Mouse (Mus musculus): ENCODE measurements at regions not wholly inside any gene's neighbourhood (a gene's known extent, or its start where the extent isn't known, plus 50 kb on each side); places are given as distances from the start of the nearest gene placed in this dataset.

DNA sequence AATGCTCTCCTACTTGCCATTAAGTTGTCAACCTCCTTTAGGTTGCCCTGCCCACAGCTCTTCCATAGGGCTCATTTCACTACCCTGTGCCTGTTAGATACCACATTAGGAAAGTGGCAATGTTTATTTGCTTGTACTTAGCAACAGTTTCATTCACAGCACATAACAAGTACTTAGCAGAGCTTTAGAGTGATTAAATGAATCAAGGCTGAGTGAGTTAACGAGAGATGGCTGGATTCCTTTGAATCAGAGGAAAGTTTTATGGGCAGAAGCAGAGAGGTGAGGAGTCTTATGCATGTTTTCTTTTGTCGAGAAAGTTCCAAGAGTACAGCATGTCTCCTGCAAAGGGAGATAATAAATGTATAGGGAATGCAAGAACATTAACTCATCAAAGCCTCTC lies 60.5 kb downstream of the Ptgs2 start:
- no peak for ATAC-seq (replicated peaks; ENCODE audit: poor library complexity, severe bottlenecking)

DNA sequence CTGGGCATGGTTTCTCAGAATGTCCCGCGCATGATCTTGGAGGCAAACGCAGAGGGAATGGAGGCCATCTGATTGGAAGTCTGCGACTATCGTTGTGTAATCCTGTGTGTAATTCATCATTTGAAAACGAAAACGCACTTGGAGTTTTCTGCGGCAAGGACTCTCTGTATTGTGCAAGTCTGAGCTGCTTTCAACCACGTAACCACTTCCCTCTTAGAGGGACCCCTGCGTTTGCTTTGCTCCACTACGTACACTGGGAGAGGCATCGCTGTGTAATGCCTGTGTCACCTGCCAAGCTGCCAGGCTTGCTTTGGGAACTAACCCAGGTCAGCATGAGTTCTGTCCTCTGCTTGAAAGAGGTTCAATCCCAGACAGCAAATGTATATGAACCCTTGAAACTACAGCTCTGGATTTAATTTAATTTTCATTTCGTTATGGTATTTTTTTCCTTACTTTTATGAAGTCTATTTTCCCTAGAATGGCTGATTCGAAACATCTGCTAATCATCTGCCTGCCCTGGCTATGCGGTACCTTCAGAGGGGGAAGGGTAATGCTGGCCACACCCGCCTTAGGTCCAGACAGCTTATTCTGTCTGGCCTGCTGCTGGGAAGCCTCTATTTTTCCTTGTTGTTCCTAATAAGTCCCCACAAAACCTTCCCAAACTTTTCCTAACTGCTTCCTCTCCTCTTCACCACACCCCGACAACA lies 65.2 kb downstream of the Ptgs2 start:
- ATAC-seq (replicated peaks; ENCODE audit: poor library complexity, severe bottlenecking), result peak; percentile 91

DNA sequence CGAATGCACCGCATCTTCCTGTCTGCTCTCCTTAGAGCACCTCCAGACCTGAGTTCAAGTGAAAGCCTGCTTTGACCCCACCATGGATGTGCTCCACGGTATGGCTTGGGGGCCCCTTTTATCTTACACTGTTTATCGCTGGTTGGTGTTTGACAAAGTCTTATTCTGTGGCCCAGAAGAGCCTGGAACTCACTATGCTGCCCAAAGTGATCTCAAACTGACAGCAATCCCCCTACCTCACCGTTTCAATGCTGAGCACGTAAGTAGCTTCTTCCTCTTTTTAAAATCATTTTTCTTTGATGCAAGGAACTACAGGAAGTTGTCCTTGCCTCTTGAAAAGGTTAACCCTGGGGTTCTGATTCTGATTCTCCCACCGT lies 65.8 kb downstream of the Ptgs2 start:
- ATAC-seq (replicated peaks; ENCODE audit: poor library complexity, severe bottlenecking), result peak; percentile 48

DNA sequence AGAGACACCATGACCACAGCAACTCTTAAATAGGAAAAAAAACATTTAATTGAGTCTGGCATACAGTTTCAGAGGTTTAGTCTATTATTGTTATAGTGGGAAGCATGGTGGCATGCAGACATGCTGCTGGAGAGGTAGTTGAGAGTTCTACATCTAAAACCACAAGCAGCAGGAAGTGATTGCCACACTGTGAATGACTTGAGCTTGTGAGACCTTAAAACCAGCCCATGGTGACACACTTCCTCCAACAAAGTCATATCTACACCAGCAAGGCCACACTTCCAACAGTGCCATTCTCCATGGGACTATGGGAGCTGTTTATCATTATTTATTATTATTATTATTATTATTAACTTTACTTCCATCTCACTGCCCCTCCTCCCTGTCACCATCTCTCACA lies 67.3 kb downstream of the Ptgs2 start:
- ATAC-seq (replicated peaks; ENCODE audit: poor library complexity, severe bottlenecking), result peak; percentile 75

DNA sequence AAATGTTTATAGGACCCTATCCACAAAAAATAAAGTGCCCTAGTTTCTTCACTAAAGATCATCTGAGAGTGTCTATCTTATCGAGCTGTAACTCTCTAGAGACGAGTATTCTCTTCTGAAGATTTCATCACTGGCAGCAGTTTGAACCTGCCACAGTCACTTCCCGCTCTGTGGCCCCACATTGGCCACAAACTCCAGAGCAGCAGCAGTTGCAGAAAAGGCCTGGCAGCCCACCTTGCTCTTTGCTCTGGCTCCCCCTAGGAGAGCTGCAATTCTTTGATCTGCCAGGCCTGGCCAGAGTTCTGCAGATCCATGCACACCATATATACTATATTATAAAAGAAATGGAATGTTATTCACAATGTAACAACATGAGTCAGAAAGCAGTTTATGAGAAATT lies 74.4 kb downstream of the Ptgs2 start:
- peak; percentile 100 for ATAC-seq (replicated peaks; ENCODE audit: poor library complexity, severe bottlenecking)

DNA sequence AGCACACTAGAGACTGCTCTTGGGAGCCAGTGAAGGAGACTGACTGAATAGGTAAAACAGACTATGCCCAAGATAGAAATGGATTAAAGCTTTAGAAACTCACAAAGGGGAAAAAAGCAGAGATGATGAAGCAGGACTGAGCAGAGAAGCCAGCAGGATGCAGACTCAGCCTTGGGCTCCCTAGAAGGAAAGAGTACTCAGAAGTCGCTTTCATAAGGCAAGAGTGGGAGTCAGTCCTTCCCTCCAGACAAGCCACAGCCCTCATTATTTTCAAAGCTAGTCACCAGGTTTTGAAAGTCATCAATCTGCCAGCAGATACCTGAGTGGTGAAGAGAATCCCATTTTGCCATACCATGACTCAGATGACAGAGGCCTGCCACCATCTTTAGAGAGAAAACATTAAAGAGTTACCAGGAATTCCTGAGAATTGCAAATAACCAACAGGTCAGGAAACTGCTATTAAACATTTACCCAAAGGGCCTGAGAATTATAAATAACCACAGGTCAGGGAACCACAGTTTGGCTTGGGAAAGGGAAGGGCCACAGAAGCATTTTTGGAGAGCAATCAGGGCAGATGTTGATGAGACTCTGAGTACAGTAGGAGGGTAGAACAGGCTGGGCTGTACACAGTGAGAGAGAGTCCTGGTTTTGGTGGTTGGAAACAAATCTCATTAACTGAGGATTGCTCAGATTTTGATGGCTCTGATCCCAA lies 77.4 kb downstream of the Ptgs2 start:
- no peak for ATAC-seq (replicated peaks; ENCODE audit: poor library complexity, severe bottlenecking)

DNA sequence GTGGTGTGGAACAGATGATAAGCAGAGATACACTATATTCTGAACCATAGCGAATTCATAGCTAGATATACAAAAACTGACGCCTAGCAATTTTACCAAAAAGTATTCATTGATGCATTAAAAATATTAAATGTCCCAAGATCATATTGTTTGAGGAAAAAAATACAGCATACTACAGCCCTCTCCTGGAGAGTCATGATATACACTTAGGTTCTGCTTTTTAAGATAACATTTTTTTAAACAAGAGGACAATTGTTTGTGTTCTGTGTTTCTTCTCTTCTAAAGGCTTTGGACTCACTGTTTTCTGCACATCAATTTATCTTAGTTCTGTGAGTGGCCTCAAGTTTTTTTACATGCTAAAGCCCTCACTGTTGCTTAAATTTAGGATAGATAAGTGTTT lies 102.2 kb downstream of the Ptgs2 start:
- peak; percentile 46; the same call in 1 of the 2 replicates for ATAC-seq (replicated peaks; ENCODE audit: poor library complexity, severe bottlenecking)

DNA sequence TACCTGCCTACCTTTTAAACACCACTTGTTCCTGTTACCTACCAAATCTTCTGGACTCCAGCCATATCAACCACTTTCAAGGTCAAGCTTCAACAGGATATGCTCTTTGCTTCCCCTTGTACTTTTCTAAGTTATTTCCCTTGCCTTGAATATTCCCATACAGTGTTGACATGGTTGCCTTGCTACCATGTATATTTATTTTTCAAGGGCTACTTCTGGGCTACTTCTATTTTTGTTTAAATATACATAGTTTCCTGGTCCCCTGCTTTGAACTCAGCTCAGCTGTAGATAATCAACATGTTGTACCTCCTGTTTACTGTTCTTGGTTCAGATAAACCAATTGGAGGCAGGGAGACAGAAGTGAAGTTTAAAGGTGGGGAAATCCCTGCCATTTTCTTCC lies 106.8 kb upstream of the Pdc start:
- ATAC-seq (replicated peaks; ENCODE audit: poor library complexity, severe bottlenecking), result no peak

DNA sequence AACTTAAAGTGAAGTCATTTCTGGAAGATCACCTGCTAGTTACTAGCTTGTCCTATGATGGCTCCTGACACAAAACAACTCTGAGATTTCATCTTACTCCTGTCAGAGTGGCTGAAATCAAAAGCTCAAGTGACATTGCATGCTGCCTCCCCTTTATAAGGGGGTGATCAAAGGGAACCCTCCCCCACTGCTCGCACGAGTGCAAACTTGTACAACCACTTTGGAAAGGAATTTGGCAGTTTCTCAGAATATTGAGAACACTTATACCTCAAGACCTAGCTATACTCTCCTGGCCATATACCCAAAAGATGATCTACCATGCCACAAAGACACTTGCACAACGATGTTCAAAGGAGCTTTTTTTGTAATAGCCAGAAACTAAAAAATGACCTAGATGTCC lies 102.5 kb upstream of the Pdc start:
- no peak for ATAC-seq (replicated peaks; ENCODE audit: poor library complexity, severe bottlenecking)

DNA sequence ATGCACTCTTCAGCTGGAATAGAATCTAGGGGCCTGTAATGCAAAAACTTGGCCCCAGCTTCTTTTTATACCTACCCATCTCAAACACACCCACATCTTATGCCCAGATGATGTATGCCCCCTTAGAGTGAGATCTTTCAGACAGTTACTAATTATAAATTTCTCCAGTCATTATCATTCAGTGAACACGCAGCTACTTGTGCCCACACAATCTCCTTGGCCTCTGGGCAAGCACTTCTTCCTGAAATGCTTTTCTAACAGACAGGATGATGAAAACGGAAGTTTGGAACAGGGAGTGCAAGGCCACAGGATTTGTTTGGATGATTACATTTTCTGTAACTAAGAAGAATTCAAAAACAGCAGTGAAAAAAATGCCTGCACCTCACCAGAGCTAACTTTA lies 100.4 kb upstream of the Pdc start:
- no peak; the same call in 1 of the 2 replicates for ATAC-seq (replicated peaks; ENCODE audit: poor library complexity, severe bottlenecking)

DNA sequence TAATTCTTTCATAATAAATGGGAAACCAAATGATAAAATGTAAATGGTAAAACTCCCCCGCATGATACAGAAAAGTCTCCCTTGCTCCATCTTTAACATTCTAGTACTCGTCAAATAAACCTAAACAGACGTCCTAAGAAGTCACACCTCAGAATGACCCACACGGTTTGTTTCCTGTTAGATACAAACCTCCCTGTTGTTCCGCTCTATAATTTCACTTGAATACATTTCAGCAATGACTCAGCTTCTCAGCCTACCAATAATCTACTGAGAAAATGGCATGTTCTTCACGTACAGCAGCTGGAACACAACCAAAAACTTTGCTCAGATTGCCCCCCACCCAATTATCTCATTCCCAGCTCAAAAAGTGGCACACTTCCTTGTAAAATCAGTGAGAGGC lies 93.7 kb upstream of the Pdc start:
- no peak for ATAC-seq (replicated peaks; ENCODE audit: poor library complexity, severe bottlenecking)

DNA sequence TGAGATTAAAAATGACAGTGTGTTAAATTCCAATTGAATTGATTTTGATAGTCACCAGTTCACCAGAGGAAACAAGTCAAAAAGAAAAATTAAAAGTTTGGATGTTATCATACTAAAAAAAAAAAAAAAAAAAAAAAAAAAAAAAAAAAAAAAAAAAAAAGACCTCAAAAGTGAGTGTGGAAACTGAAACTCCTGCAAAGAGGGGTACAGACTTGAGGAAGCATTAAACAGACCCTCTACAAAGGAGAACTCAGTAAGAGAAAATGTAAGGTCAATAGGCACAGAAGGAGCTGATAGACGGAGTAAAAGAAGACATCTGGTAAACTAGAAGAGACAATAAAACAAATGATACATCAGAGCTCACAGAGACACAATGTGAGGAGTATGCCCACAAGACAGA lies 79.7 kb upstream of the Pdc start:
- peak; percentile 44; the same call in 1 of the 2 replicates for ATAC-seq (replicated peaks; ENCODE audit: poor library complexity, severe bottlenecking)

DNA sequence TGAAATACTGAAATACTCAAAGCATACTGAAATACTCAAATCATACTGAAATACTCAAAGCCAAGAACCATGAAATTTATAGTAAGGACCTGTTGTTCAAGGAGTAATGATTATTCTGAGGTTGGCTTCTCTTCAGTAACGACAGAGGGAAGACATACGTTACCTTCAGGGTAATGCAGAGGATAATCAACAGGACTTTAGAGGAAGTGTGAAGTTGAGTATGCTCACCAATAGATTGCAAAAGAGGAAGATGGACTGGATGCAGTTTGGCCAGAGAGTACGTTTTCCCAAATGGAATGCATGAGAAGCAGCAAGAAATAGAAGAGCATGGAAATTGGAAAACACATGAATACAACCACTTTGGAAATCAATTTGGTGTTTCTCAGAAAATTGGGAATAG lies 79.1 kb upstream of the Pdc start:
- ATAC-seq (replicated peaks; ENCODE audit: poor library complexity, severe bottlenecking), result peak; percentile 83

DNA sequence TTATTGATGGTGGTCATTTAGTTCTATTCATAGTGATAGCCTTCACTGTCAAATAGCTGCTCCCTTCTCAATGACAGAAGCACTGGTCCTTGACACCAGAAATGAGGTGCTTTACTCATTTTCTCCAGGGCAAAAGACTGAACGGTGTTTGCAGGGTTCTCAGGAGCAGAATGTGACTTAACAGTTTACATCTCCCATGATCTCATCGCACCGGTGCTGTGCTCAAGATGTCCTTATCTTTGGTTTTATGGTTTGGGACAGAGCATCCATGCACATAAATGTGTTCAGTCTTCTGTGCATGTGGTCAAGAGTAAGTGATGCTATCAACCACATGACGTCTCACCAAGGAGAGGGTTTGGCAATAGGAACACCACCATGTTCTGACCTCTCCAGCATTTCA lies 78.1 kb upstream of the Pdc start:
- ATAC-seq (replicated peaks; ENCODE audit: poor library complexity, severe bottlenecking), result no peak

DNA sequence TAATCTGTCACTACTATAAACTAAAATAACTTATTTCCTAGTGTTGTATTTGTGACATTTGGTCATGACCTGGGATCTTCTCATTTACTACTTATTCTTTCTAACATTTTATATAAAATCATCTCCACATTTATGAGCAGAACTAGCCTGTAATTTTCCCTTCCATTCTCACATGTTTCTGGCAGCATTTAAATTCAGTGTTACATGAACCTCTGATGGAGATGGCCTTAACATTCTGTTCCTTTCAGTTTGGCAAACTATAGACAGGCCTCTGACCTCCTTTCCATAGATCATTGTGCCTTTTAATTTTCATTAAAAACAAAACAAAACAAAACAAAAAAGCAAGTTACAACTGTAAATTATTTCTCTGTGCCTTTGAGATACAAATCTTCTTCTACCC lies 77.1 kb upstream of the Pdc start:
- ATAC-seq (replicated peaks; ENCODE audit: poor library complexity, severe bottlenecking), result no peak

DNA sequence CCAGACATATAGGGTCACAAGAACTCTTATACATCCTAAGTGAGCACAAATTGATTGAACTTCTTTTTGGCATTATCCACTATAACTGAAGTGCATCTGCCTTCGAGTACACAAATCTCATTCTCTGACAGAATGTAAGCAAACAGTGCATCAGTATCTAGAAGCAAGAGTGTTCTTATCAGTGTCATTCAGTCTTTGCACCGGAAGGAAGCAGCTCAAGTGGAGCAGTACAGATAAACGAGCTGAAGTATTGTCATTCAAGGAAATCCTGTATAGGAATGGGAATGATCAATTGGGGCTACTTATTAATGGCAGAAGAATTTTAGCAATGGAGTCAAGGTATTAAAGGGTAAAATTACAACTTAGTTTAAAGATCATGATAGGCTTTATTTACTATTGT lies 74.3 kb upstream of the Pdc start:
- no peak for ATAC-seq (replicated peaks; ENCODE audit: poor library complexity, severe bottlenecking)

DNA sequence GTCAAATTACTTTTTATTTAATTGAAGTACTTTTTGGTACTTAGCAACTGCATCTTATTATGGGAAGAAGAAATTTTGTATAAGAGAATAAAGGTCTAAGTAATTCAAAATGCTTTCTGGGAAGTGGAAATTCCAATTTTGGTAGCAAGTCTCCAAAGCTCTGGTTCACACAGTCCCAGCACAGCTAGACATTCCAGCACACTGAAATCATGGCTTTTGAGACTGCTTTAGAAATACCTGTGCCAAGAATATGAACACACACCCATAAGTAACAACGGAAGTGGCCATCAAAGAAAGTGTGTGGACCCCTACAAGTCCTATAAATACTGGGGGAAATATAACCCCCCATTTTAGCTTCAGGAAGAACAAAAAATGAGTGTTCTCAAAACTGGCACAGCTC lies 67.8 kb upstream of the Pdc start:
- ATAC-seq (replicated peaks; ENCODE audit: poor library complexity, severe bottlenecking), result no peak

DNA sequence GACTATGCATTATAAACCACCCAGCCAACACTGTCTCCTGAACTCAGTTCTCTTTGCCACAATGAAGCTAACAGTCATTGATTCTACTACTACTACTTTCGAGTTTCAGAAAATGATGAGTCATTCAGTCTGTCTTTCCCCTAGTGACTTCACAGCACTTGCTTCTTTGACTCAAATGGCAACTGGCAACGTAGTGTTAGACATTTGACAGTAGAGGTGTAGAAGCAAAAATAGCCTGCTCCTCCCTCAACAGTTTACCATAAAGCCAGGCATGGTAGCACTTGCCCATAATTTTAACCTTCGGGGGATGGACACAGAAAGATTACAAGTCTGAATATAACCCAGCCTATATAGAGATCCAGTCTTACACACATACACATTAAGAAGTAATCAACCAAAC lies 67.3 kb upstream of the Pdc start:
- no peak for ATAC-seq (replicated peaks; ENCODE audit: poor library complexity, severe bottlenecking)

DNA sequence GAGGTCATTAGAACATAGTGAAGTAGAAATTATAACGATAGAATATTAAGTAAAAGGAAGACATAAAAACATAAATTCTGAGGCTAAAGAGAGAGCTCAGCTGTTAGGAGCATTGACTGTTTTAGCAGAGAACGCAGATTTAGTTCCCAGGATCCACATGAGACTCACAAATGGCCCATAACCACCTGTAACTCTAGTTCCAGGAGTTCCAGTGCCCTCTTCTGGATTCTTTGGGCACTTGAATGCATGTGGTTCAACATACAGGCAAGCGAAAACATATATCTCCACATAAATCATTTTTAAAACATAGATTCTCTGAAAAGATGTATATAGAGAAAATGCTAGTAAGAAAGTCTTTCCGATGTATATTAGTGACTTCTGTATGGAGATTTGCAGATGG lies 61.6 kb upstream of the Pdc start:
- ATAC-seq (replicated peaks; ENCODE audit: poor library complexity, severe bottlenecking), result no peak

DNA sequence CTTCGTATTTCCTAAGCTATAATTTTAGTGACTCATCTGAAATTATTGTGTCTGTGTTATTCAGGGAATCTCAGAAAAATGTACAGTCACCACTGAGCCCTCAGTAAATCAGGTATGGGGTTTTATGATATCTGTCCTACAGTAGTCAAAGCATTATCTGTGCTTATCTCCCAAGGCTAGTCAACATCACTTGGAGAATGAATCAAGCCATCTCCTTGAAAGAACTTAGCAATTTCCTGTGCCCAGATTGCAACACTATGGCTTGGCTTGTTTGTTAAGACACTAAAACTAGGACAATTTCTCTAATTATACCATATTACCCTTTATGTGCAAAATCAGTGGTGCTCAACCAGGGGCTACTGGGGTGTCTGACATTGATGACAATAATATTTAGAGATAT lies 58.9 kb upstream of the Pdc start:
- no peak for ATAC-seq (replicated peaks; ENCODE audit: poor library complexity, severe bottlenecking)

DNA sequence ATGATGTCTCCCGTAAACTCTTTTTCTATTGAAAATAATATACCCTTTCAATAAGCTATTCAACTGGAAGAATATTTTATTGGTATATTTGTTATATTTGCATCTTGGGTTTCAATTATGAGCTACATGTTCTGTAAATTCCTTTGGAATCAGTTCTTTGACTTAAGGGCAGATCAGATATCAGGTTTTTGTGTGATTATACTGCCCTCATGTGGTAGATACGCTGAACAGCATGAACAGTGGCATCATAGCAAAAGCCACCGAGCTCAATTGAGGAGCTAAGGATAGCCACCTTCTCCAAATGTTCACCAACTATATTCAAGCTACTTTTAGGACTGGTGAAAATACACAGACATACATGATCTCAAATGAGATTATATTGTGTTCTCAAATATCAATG lies 52.7 kb upstream of the Pdc start:
- ATAC-seq (replicated peaks; ENCODE audit: poor library complexity, severe bottlenecking), result peak; percentile 96

DNA sequence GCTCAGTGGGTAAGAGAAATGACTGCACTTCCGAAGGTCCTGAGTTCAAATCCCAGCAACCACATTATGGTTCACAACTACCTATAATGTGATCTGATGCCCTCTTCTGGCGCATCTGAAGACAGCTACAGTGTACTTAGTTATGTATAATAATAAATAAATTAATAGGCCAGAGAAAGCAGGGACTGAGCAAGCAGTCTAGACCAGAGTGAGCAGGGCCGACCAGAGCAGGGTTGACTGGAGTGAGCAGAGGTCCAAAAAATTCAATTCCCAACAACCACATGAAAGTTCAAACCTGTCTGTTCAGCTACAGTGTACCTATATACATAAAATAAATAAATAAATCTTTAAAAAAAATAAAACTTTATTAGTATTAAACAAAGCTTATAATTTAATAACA lies 52.2 kb upstream of the Pdc start:
- ATAC-seq (replicated peaks; ENCODE audit: poor library complexity, severe bottlenecking), result no peak
